Mouse (Mus musculus): ENCODE results near the gene Mael.

Gene Mael

GRCm38 (mm10) chr1:166238315-166238969 is at the start of gene Mael:
TSS of gene Mael (minus strand) at chr1:166238747.
- DNase-seq (ENCODE audit: low read depth, low spot score) = no peak

- no peak for DNase-seq (ENCODE audit: low read depth, low spot score)
Observed at GRCm38 (mm10) chr1:166286231-166286630, 47.7 kb upstream of the Mael start.

- no peak for DNase-seq (ENCODE audit: low read depth, low spot score)
Observed at GRCm38 (mm10) chr1:166284390-166284789, 45.8 kb upstream of the Mael start.

GRCm38 (mm10) chr1:166283451-166283850 is 44.9 kb upstream of the Mael start:
- peak; percentile 36 for DNase-seq (ENCODE audit: low read depth, low spot score)

- DNase-seq (ENCODE audit: low read depth, low spot score) = peak; percentile 71
Observed at GRCm38 (mm10) chr1:166282597-166283210, 44.2 kb upstream of the Mael start.

GRCm38 (mm10) chr1:166281836-166282235 is 43.3 kb upstream of the Mael start:
- no peak for DNase-seq (ENCODE audit: low read depth, low spot score)

- DNase-seq (ENCODE audit: low read depth, low spot score) = no peak
Observed at GRCm38 (mm10) chr1:166281287-166281686, 42.7 kb upstream of the Mael start.

GRCm38 (mm10) chr1:166280566-166280965 is 42.0 kb upstream of the Mael start:
- DNase-seq (ENCODE audit: low read depth, low spot score) = peak; percentile 85

- DNase-seq (ENCODE audit: low read depth, low spot score) = peak; percentile 69
Observed at GRCm38 (mm10) chr1:166279580-166280206, 41.1 kb upstream of the Mael start.

- no peak for DNase-seq (ENCODE audit: low read depth, low spot score)
Observed at GRCm38 (mm10) chr1:166278786-166279185, 40.2 kb upstream of the Mael start.

- DNase-seq (ENCODE audit: low read depth, low spot score) = no peak
Observed at GRCm38 (mm10) chr1:166268218-166268617, 29.7 kb upstream of the Mael start.

GRCm38 (mm10) chr1:166266918-166267317 is 28.4 kb upstream of the Mael start:
- DNase-seq (ENCODE audit: low read depth, low spot score) = no peak

GRCm38 (mm10) chr1:166266001-166266705 is 27.6 kb upstream of the Mael start:
- DNase-seq (ENCODE audit: low read depth, low spot score) = no peak

- peak; percentile 49 for DNase-seq (ENCODE audit: low read depth, low spot score)
Observed at GRCm38 (mm10) chr1:166259526-166259925, 21.0 kb upstream of the Mael start.

- DNase-seq (ENCODE audit: low read depth, low spot score) = no peak
Observed at GRCm38 (mm10) chr1:166256898-166257297, 18.4 kb upstream of the Mael start.

GRCm38 (mm10) chr1:166256302-166256701 is 17.8 kb upstream of the Mael start:
- DNase-seq (ENCODE audit: low read depth, low spot score) = peak; percentile 59

GRCm38 (mm10) chr1:166255651-166256050 is 17.1 kb upstream of the Mael start:
- DNase-seq (ENCODE audit: low read depth, low spot score) = peak; percentile 79

- DNase-seq (ENCODE audit: low read depth, low spot score) = no peak
Observed at GRCm38 (mm10) chr1:166255091-166255490, 16.5 kb upstream of the Mael start.

- peak; percentile 79 for DNase-seq (ENCODE audit: low read depth, low spot score)
Observed at GRCm38 (mm10) chr1:166253898-166254894, 15.6 kb upstream of the Mael start, which contains the start of gene Ildr2. TSS of gene Ildr2 (plus strand) at chr1:166254139.

- peak; percentile 89 for DNase-seq (ENCODE audit: low read depth, low spot score)
Observed at GRCm38 (mm10) chr1:166244285-166244684, 5.7 kb upstream of the Mael start.

- DNase-seq (ENCODE audit: low read depth, low spot score) = peak; percentile 69
Observed at GRCm38 (mm10) chr1:166214181-166214580, 24.4 kb downstream of the Mael start.

Data from brain, adult 2 months (tissue).